Mouse (Mus musculus) gonadal fat pad, adult 2 months (tissue): Measurements from ENCODE around the gene Agtpbp1. TPM values are rescaled to one million over a fixed set of nuclear protein-coding genes. Genes with fewer than 3 reads are reported as not detected.

Source experiments
- DNase-seq: peaks from one replicate; pipeline ENCODE4 v3.0.0-alpha.2; 2012; ENCODE audit warnings: low read depth
- polyA plus RNA-seq: library from polyadenylated mRNA; depleted of rRNA; stranded (reverse); fragments of >200 nt; gene quantifications from 2 replicates; pipeline ENCODE4 v1.2.3, GENCODE M21; 2012

Agtpbp1 gene
- polyA plus RNA-seq, 1 experiment = 8.8 TPM

- no peak for DNase-seq
These were observed 12.5 kb downstream of the Agtpbp1 start for GRCm38 (mm10) chr13:59572549-59572948.

- DNase-seq = no peak
These were observed 13.9 kb downstream of the Agtpbp1 start for GRCm38 (mm10) chr13:59571107-59571506.

GRCm38 (mm10) chr13:59565945-59566520 lies 19.0 kb downstream of the Agtpbp1 start:
- DNase-seq = no peak

- no peak for DNase-seq
These were observed 20.1 kb downstream of the Agtpbp1 start for GRCm38 (mm10) chr13:59564923-59565322.

- no peak for DNase-seq
These were observed 20.5 kb downstream of the Agtpbp1 start for GRCm38 (mm10) chr13:59564505-59564904.

- DNase-seq = no peak
These were observed 22.6 kb downstream of the Agtpbp1 start for GRCm38 (mm10) chr13:59562471-59562870.

GRCm38 (mm10) chr13:59558776-59559175 lies 26.3 kb downstream of the Agtpbp1 start:
- peak; percentile 46 for DNase-seq

- DNase-seq = no peak
These were observed 27.6 kb downstream of the Agtpbp1 start for GRCm38 (mm10) chr13:59557185-59557985.

GRCm38 (mm10) chr13:59556670-59557069 lies 28.4 kb downstream of the Agtpbp1 start:
- no peak for DNase-seq

GRCm38 (mm10) chr13:59555613-59556192 lies 29.3 kb downstream of the Agtpbp1 start:
- no peak for DNase-seq

GRCm38 (mm10) chr13:59554772-59555505 lies 30.1 kb downstream of the Agtpbp1 start:
- DNase-seq = no peak

- DNase-seq = no peak
These were observed 32.3 kb downstream of the Agtpbp1 start for GRCm38 (mm10) chr13:59552751-59553150.

- no peak for DNase-seq
These were observed 32.7 kb downstream of the Agtpbp1 start for GRCm38 (mm10) chr13:59552286-59552685.

- no peak for DNase-seq
These were observed 35.7 kb downstream of the Agtpbp1 start for GRCm38 (mm10) chr13:59549318-59549798.

GRCm38 (mm10) chr13:59547716-59548115 lies 37.3 kb downstream of the Agtpbp1 start:
- no peak for DNase-seq

GRCm38 (mm10) chr13:59547091-59547490 lies 37.9 kb downstream of the Agtpbp1 start:
- no peak for DNase-seq

- no peak for DNase-seq
These were observed 42.6 kb downstream of the Agtpbp1 start for GRCm38 (mm10) chr13:59542411-59542810.

GRCm38 (mm10) chr13:59540030-59540429 lies 45.0 kb downstream of the Agtpbp1 start:
- DNase-seq = no peak

GRCm38 (mm10) chr13:59538661-59539060 lies 46.4 kb downstream of the Agtpbp1 start:
- no peak for DNase-seq

- DNase-seq = no peak
These were observed 48.4 kb downstream of the Agtpbp1 start for GRCm38 (mm10) chr13:59536631-59537030.

GRCm38 (mm10) chr13:59535746-59536145 lies 49.3 kb downstream of the Agtpbp1 start:
- no peak for DNase-seq

- no peak for DNase-seq
These were observed 50.7 kb downstream of the Agtpbp1 start for GRCm38 (mm10) chr13:59534301-59534700.
